In genomic region chr16:89980075-89980744, GRCm38 (mm10) we compare ENCODE assay signal across 10 mouse cellular contexts.
DNase-seq lines count a peak whose midpoint lies in the region; ATAC-seq lines count a peak whose summit lies in the region.
"Had no signal": no experiment of that assay in that cellular context is flagged by ENCODE, and none has a peak within 500 bp of the region (broad histone marks: within the 10 kb centered on the region; RNA-seq: fewer than 3 reads in every experiment).

No protein-coding gene starts in this region.

- peak; percentile 55 for DNase-seq in cerebellum, adult 11 months
- DNase-seq in cerebellum, postnatal 10 days: no peak
- DNase-seq in lung, postnatal 14 days: peak; percentile 20
- no peak for DNase-seq in lung, postnatal 4 days
- DNase-seq in spleen, postnatal 14 days (ENCODE audit: low spot score in 2 of 2): no peak
- DNase-seq in kidney, adult 9 months: no peak
- no peak for DNase-seq in thymus, adult 18-20 months
- DNase-seq: kidney, postnatal 14 days had no signal

- ATAC-seq in granulocyte monocyte progenitor cell, adult 5-6 weeks (replicated peaks; ENCODE audit: poor library complexity, severe bottlenecking): peak; percentile 97
- ATAC-seq: forebrain, embryonic 15.5 days had no signal

Comparison
In these comparisons a context has a peak if more than half of its experiments do, and no peak if none do; other contexts are left out.
1. DNase-seq: peak in cerebellum, adult 11 months (single experiment) and lung, postnatal 14 days (single experiment); none in cerebellum, postnatal 10 days (0 of 2), lung, postnatal 4 days (0 of 2), spleen, postnatal 14 days (0 of 2), kidney, adult 9 months (single experiment) and thymus, adult 18-20 months (0 of 2).